Mouse (Mus musculus): ENCODE measurements at regions not wholly inside any gene's neighbourhood (a gene's known extent, or its start where the extent isn't known, plus 50 kb on each side); places are given as distances from the start of the nearest gene placed in this dataset.

DNA sequence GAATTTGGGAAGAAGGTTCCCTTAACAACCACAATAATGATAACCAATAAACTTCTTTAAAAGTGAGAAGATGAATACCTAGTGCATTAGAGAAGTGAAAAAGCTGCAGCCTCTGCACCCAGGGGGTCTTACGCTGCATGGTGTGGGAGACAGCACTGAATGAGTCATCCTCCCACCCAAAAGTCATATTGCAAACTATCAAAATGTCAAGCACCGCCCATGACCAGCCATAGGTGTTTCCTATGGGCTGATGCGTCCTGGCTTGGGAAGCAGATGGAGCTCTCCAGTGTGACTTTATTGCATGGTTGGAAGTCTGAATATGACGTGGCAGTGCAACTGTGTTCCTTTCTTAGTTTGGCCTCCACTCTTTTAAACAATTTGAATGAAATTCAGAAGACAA is 131.5 kb upstream of the Map3k1 start:
- TF ChIP-seq CTCF (IDR thresholded peaks at IDR 0.05; ENCODE audit: control insufficient read depth, insufficient read depth, insufficient replicate concordance, low read depth, low read length) (no peak), POLR2A (IDR thresholded peaks at IDR 0.05; ENCODE audit: control insufficient read depth, low read depth, low read length) (no peak)
